Mouse (Mus musculus) kidney, adult 9 months (tissue): ENCODE results near the gene Cmtr1.
A peak's percentile ranks its signal among the peaks of the same experiment; 100 is the strongest.

Experiments used
- DNase-seq: peaks from one replicate; pipeline ENCODE4 v3.0.0; 2022

Gene Cmtr1

GRCm38 (mm10) chr17:29737849-29738804 is 77.7 kb downstream of the Cmtr1 start:
- DNase-seq, result peak; percentile 23

GRCm38 (mm10) chr17:29747466-29747865 is 87.1 kb downstream of the Cmtr1 start:
- no peak for DNase-seq

GRCm38 (mm10) chr17:29754510-29754909 is 94.1 kb downstream of the Cmtr1 start:
- DNase-seq, result no peak
